Mouse (Mus musculus): ENCODE measurements around the gene Tm9sf3. TPM values are rescaled to one million over a fixed set of nuclear protein-coding genes. Genes with fewer than 3 reads are reported as not detected.

Tm9sf3 gene
- total and polyA plus RNA-seq, 2 experiments from 2014 or later = 58.0 to 91.6 TPM

DNA sequence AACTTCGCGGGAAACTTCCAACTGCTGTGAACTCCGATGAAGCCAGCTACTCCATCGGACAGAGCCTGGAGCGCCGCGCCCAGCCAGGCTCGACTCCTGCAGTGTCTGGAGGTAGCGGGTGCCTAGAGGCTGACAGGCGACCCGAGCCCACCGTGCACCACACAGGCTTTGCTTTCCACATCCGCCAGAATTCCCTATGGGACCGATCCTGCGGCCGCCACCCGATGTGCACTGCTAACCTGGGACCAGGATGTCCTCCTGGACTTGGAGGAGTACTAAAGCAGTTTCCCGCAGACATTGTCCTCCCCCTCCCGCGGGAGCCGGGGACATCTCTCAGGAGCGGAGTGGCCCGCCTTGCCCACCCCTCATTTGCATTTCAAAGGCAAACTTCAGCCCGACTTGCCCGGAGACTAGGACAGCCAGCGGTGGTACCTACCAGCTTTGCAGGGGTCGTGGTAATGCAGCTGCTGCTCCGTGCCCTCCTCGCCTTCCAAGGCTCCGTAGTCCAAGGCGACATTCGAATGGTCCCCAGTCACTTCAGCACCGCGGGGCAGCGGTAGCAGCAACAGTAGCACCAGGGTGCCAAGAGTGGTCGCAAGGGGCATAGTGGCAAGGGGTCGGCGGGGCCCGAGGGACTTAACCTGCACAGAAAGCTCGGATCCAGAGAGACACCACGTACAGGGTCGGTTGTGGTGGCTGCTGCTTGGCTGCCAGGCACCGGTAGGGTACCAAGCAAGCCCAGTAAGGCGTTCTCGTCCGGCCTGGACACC lies 57.6 kb downstream of the Tm9sf3 start:
- peaks cover 10% of the 10 kb centered on the region; the same call in 1 of the 2 replicates for H3K36me3 ChIP-seq (replicated peaks; ENCODE audit: control insufficient read depth, insufficient read depth, low read length)
- WGBS = 1% methylated on average over 46 of the region's 46 CpGs
- ATAC-seq (ENCODE audit: insufficient read depth, low read depth) (0 out of 2 replicates have a peak, but pooled peaks have one; percentile 10), DNase-seq (ENCODE audit: low spot score) (no peak)
- H3K4me2 ChIP-seq (ENCODE audit: low read depth, low read length) = peak overlapping the region; percentile 78
- H3K9me3 ChIP-seq (replicated peaks; ENCODE audit: control insufficient read depth, low read length) = no peaks in the 10 kb centered on the region
- H3K27ac ChIP-seq (ENCODE audit: low read depth) = no peak overlapping the region
- H3K27me3 ChIP-seq (ENCODE audit: control insufficient read depth, insufficient read depth, low read length) = peaks cover 47% of the 10 kb centered on the region
- H3K4me3 ChIP-seq (ENCODE audit: low read depth, low read length) = peak overlapping the region; percentile 46
- H3K4me1 ChIP-seq (ENCODE audit: control insufficient read depth, insufficient read depth) = peaks cover 13% of the 10 kb centered on the region
- TF ChIP-seq EP300 (IDR thresholded peaks at IDR 0.05; ENCODE audit: low read depth) = no peak
- no peak for TF ChIP-seq CTCF (IDR thresholded peaks at IDR 0.05; ENCODE audit: low read depth)
- 0 out of 2 replicates have a peak overlapping the region, but pooled peaks have one; percentile 1 for H3K9ac ChIP-seq (replicated peaks; ENCODE audit: low read depth, low read length)

DNA sequence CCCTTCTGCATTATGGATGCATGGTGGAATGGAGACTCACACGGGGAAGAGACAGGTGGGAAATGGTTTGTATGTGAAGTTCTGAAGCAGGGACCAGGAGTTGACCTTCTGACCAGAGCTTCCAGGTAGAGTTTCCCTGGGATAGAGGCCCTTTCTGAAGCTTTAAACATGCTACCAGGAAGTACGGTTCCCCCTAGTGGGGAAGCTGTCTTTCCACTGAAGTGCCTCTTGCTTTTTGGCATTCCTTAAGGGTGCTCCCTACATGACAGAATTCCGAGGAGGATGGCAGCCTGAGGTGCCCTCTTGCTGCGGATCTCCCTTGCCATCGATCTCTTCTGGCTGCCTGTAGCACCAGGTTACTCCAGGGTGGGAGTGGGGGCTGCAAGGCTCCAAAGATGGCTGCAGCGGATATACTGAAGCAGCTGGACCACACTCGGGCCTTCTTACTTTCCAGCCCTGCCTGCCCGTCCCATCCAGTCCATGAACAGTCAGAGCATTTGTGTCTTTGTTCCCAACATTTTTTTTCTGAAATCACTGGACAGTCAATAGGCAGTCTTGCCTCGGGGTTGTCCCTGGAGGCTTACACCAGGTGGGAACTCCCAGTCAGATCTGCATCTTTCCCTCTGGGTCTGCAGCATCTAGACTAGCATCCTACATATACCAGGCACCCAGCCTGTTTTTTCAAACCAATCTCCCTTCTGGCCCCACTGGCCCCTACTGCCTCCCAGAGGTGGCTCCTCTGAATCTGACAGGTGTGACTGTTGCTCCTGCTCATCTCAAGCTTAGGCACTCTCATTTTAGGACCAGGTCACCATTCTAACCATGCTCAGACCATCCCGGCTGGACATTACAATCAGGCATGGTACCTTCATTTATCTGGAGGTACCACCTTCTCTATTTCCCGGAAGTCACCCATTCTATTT lies 59.4 kb downstream of the Tm9sf3 start:
- Histone ChIP-seq H3K27me3 (ENCODE audit: control insufficient read depth, insufficient read depth, low read length) (peaks cover 47% of the 10 kb centered on the region), H3K27ac (ENCODE audit: low read depth) (no peak overlapping the region), H3K9me3 (replicated peaks; ENCODE audit: control insufficient read depth, low read length) (no peaks in the 10 kb centered on the region), H3K36me3 (replicated peaks; ENCODE audit: control insufficient read depth, insufficient read depth, low read length) (no peaks in the 10 kb centered on the region), H3K4me2 (ENCODE audit: low read depth, low read length) (no peak overlapping the region), H3K9ac (replicated peaks; ENCODE audit: low read depth, low read length) (no peak overlapping the region), H3K4me3 (ENCODE audit: low read depth, low read length) (no peak overlapping the region), H3K4me1 (ENCODE audit: control insufficient read depth, insufficient read depth) (peaks cover 13% of the 10 kb centered on the region)
- WGBS = 64% methylated on average over 11 of the region's 11 CpGs
- DNase-seq (ENCODE audit: low spot score) = no peak
- peak; percentile 48 for TF ChIP-seq CTCF (IDR thresholded peaks at IDR 0.05; ENCODE audit: low read depth)
- no peak for TF ChIP-seq EP300 (IDR thresholded peaks at IDR 0.05; ENCODE audit: low read depth)
- ATAC-seq (ENCODE audit: insufficient read depth, low read depth) = no peak

DNA sequence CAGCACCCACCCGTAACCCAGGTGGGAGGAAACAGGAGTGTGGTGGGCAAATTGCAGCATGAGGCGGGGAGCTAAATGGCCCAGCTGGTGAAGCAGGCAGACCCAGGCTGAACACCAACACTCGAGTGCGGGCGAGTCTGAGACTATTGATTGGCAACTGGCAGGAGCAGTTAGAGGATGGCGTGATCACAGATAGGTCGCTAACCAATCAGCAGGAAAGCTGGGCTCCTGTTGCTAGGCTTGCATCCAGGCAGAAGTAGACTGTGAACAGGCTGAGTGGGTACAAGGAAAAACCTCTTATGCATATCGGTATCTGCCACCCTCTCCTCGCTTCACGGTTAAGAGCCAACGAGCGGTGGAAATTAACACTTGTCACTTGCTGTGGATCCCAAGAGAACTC lies 66.2 kb downstream of the Tm9sf3 start:
- Histone ChIP-seq H3K9me3 (replicated peaks; ENCODE audit: control insufficient read depth, low read length) (no peaks in the 10 kb centered on the region), H3K27ac (ENCODE audit: low read depth) (no peak overlapping the region), H3K4me1 (ENCODE audit: control insufficient read depth, insufficient read depth) (no peaks in the 10 kb centered on the region), H3K4me3 (ENCODE audit: low read depth, low read length) (no peak overlapping the region), H3K36me3 (replicated peaks; ENCODE audit: control insufficient read depth, insufficient read depth, low read length) (no peaks in the 10 kb centered on the region), H3K9ac (replicated peaks; ENCODE audit: low read depth, low read length) (no peak overlapping the region), H3K4me2 (ENCODE audit: low read depth, low read length) (no peak overlapping the region), H3K27me3 (ENCODE audit: control insufficient read depth, insufficient read depth, low read length) (peaks cover 4% of the 10 kb centered on the region; the same call in 1 of the 2 replicates)
- 70% methylated on average over 12 of the region's 12 CpGs for WGBS
- ATAC-seq (ENCODE audit: insufficient read depth, low read depth) = no peak
- TF ChIP-seq CTCF (IDR thresholded peaks at IDR 0.05; ENCODE audit: low read depth) (no peak), EP300 (IDR thresholded peaks at IDR 0.05; ENCODE audit: low read depth) (no peak)
- DNase-seq (ENCODE audit: low spot score) = no peak

DNA sequence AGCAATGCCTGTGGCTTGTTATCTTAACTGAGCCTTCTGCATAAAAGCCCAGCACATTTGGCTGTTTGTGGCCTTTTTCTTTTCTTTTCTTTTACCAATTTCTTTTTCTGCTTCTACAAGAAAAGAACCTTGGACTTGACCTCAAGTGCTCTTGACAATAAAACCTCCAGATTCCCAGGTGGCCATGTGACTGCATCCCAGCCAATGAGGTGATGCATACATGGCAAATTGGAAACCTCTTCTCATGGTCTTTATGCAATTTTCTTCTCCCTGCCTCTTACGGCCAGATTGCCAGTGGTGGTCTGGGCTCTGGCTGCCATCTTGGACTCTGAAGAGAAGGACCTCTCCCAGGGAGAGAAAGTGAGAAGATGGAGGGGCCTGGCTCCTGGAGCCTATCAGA lies 70.4 kb downstream of the Tm9sf3 start:
- Histone ChIP-seq H3K27me3 (ENCODE audit: control insufficient read depth, insufficient read depth, low read length) (no peaks in the 10 kb centered on the region), H3K4me3 (ENCODE audit: low read depth, low read length) (no peak overlapping the region), H3K9ac (replicated peaks; ENCODE audit: low read depth, low read length) (no peak overlapping the region), H3K9me3 (replicated peaks; ENCODE audit: control insufficient read depth, low read length) (no peaks in the 10 kb centered on the region), H3K36me3 (replicated peaks; ENCODE audit: control insufficient read depth, insufficient read depth, low read length) (no peaks in the 10 kb centered on the region), H3K4me2 (ENCODE audit: low read depth, low read length) (no peak overlapping the region), H3K4me1 (ENCODE audit: control insufficient read depth, insufficient read depth) (no peaks in the 10 kb centered on the region), H3K27ac (ENCODE audit: low read depth) (no peak overlapping the region)
- TF ChIP-seq CTCF (IDR thresholded peaks at IDR 0.05; ENCODE audit: low read depth) (no peak), EP300 (IDR thresholded peaks at IDR 0.05; ENCODE audit: low read depth) (no peak)
- no peak for ATAC-seq (ENCODE audit: insufficient read depth, low read depth)
- DNase-seq (ENCODE audit: low spot score) = no peak
- WGBS = 87% methylated on average over 1 of the region's 1 CpGs

DNA sequence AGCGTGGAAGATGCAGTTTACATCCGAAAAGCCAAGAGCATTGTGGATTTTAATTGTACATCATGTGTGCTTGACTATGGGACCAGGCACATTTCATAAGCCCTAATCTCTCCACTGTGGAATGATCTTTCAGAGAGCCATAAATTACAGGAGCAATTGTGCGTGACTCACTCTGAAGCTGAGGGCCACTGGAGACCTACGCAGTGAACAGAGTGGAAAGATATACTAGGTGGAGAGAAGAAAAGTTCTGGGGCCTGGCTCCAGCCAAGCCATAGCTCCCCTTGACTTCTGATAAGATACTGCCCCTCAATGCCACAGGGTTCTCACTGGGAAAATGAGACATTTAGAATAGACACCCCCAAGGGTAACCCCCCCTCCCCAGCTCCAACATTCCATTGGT lies 70.8 kb downstream of the Tm9sf3 start:
- Histone ChIP-seq H3K9me3 (replicated peaks; ENCODE audit: control insufficient read depth, low read length) (no peaks in the 10 kb centered on the region), H3K4me1 (ENCODE audit: control insufficient read depth, insufficient read depth) (no peaks in the 10 kb centered on the region), H3K4me3 (ENCODE audit: low read depth, low read length) (no peak overlapping the region), H3K27me3 (ENCODE audit: control insufficient read depth, insufficient read depth, low read length) (no peaks in the 10 kb centered on the region), H3K4me2 (ENCODE audit: low read depth, low read length) (no peak overlapping the region), H3K9ac (replicated peaks; ENCODE audit: low read depth, low read length) (no peak overlapping the region), H3K36me3 (replicated peaks; ENCODE audit: control insufficient read depth, insufficient read depth, low read length) (no peaks in the 10 kb centered on the region), H3K27ac (ENCODE audit: low read depth) (no peak overlapping the region)
- 79% methylated on average over 4 of the region's 4 CpGs for WGBS
- no peak for TF ChIP-seq EP300 (IDR thresholded peaks at IDR 0.05; ENCODE audit: low read depth)
- TF ChIP-seq CTCF (IDR thresholded peaks at IDR 0.05; ENCODE audit: low read depth) = no peak
- DNase-seq (ENCODE audit: low spot score) (no peak), ATAC-seq (ENCODE audit: insufficient read depth, low read depth) (no peak)
